Mouse (Mus musculus) midbrain, embryonic 13.5 days (tissue): ENCODE measurements around the gene Tmub1. TPM values are rescaled to one million over a fixed set of nuclear protein-coding genes. Genes with fewer than 3 reads are reported as not detected.
"Not testable (repeated sequence)": the region's sequence is repeated elsewhere in the genome, so short reads cannot be mapped to it uniquely, and the experiment has no call there.

ENCODE experiments used
- ATAC-seq: fragments of 200-750 bp; cut with Nextera tagmentation; 2 replicates; pipeline ENCODE4 v1.8.0; 2017; ENCODE audit warnings: mild to moderate bottlenecking, moderate TSS enrichment, moderate library complexity
- H3K27ac ChIP-seq: fragments of 300-500 bp; sonication (generic); 2 replicates; pipeline ENCODE4 v1.5.1; 2015; ENCODE audit warnings: inconsistent platforms, mild to moderate bottlenecking, moderate library complexity
- H3K27me3 ChIP-seq: fragments of 300-500 bp; sonication (generic); 2 replicates; pipeline ENCODE4 v1.6.1; 2015; ENCODE audit warnings: mild to moderate bottlenecking, inconsistent platforms
- H3K36me3 ChIP-seq: fragments of 300-500 bp; sonication (generic); 2 replicates; pipeline ENCODE4 v1.6.1; 2015; ENCODE audit warnings: mild to moderate bottlenecking, inconsistent platforms
- H3K4me1 ChIP-seq: fragments of 300-500 bp; sonication (generic); replicated peaks from 2 replicates; pipeline ENCODE4 v1.6.1; 2015; ENCODE audit warnings: inconsistent platforms
- H3K4me2 ChIP-seq: fragments of 300-500 bp; sonication (generic); replicated peaks from 2 replicates; pipeline ENCODE4 v1.6.1; 2015; ENCODE audit warnings: moderate library complexity, mild to moderate bottlenecking, inconsistent platforms
- H3K4me3 ChIP-seq: fragments of 300-500 bp; sonication (generic); replicated peaks from 2 replicates; pipeline ENCODE4 v1.5.1; 2015; ENCODE audit warnings: mild to moderate bottlenecking, inconsistent platforms
- H3K9ac ChIP-seq: fragments of 300-500 bp; sonication (generic); replicated peaks from 2 replicates; pipeline ENCODE4 v1.6.1; 2015; ENCODE audit warnings: mild to moderate bottlenecking, inconsistent platforms
- H3K9me3 ChIP-seq: fragments of 300-500 bp; sonication (generic); 2 replicates; pipeline ENCODE4 v1.6.1; 2016; ENCODE audit warnings: mild to moderate bottlenecking, inconsistent platforms
- WGBS: fragments of 180-500 bp; shearing (Covaris S2); methylation state at CpG from one replicate; pipeline ENCODE4 v1.1.7; 2015; 5-methylcytosine and 5-hydroxymethylcytosine counted together
- polyA plus RNA-seq: library from polyadenylated mRNA; unstranded; fragments of >200 nt; fragmentation: Nextera tagmentation; extraction: Ambion mirVana; gene quantifications from 2 replicates; pipeline ENCODE4 v1.2.1, GENCODE M21; 2015

Gene Tmub1
- polyA plus RNA-seq, 1 experiment from 2014 or later: 49.6 TPM

DNA sequence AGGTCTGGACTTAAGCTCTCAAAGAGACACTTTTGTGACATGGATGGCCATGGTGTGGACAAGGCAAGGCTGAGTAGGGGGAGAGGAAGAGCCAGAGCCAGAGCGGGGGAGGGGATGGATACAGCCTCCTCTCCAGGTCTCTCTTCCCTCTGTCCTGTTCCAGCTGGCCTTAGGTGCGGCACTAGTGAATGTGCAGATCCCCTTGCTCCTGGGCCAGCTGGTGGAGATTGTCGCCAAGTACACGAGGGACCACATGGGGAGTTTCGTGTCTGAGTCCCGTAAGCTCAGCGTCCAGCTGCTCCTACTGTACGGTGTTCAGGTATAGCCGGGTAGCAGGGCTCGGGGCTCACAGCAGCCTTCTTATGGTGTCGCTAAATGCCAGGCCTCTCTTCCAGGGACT, 47.3 kb downstream of the Tmub1 start:
- Histone ChIP-seq H3K4me3 (no peak overlapping the region), H3K27me3 (no peaks in the 10 kb centered on the region), H3K27ac (no peak overlapping the region), H3K9ac (no peak overlapping the region), H3K4me2 (no peak overlapping the region), H3K36me3 (peaks cover 46% of the 10 kb centered on the region), H3K4me1 (0 out of 2 replicates have a peak, but pooled peaks cover under 1% of the 10 kb centered on the region), H3K9me3 (no peaks in the 10 kb centered on the region)
- WGBS: 89% methylated on average over 11 of the region's 11 CpGs
- ATAC-seq: no peak

DNA sequence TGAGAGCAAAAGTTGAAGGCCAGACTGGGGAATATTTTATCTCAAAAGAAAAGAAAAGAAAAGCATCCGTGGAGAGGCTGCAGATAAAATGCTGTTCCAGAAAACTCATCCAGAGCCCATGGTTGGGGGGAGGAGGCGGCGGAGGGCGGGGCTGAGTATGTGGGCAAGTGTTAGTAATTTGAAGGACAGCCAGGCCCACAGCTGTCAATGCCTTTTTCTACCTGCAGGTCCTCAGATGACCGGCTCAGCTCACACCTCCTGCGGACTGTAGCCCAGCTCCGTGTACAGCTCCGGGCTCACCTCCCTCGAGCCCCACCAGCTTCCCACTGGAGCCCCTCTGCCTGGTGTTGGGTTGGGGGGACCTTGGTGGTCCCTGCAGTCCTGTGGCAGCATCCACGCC, 48.0 kb downstream of the Tmub1 start:
- Histone ChIP-seq H3K27me3 (no peaks in the 10 kb centered on the region), H3K9ac (no peak overlapping the region), H3K27ac (no peak overlapping the region), H3K4me1 (peaks cover 6% of the 10 kb centered on the region), H3K36me3 (peaks cover 41% of the 10 kb centered on the region), H3K9me3 (no peaks in the 10 kb centered on the region), H3K4me2 (no peak overlapping the region), H3K4me3 (no peak overlapping the region)
- 91% methylated on average over 10 of the region's 10 CpGs for WGBS
- no peak for ATAC-seq

DNA sequence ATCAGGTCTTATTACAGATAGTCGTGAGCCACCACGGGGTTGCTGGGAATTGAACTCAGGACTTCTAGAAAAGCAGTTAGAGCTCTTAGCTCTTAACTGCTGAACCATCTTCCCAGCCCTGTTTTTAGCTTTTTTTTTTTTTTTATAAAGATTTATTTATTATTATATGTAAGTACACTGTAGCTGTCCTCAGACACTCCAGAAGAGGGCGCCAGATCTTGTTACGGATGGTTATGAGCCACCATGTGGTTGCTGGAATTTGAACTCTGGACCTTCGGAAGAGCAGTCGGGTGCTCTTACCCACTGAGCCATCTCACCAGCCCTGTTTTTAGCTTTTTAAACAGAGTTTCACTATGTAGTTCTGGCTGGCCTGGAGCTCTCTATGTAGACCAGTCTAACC, 51.4 kb downstream of the Tmub1 start:
- not testable (repeated sequence) for H3K27me3 ChIP-seq, H3K4me2 ChIP-seq, H3K9ac ChIP-seq, ATAC-seq, H3K4me3 ChIP-seq, H3K9me3 ChIP-seq, H3K36me3 ChIP-seq, H3K27ac ChIP-seq
- WGBS: 91% methylated on average over 6 of the region's 6 CpGs
- H3K4me1 ChIP-seq: peaks cover 12% of the 10 kb centered on the region

Other genes starting within 250 kb of the Tmub1 start
- gene Kcnh2, start 96.2 kb downstream of the Tmub1 start, polyA plus RNA-seq: 9.0 and 10.3 TPM in 2 replicates
- gene Nos3, start 83.0 kb downstream of the Tmub1 start, polyA plus RNA-seq: 7.0 and 7.8 TPM in 2 replicates
- 0.39 and 0.69 TPM in 2 replicates for gene Atg9b, start 55.7 kb downstream of the Tmub1 start, polyA plus RNA-seq
- gene Abcb8, start 54.2 kb downstream of the Tmub1 start, polyA plus RNA-seq: 50.2 and 51.5 TPM in 2 replicates
- gene Asic3, start 34.5 kb downstream of the Tmub1 start, polyA plus RNA-seq: not detected in 2 replicates
- 95.9 and 102 TPM in 2 replicates for gene Cdk5, start 24.3 kb downstream of the Tmub1 start, polyA plus RNA-seq
- gene Slc4a2, start 24.0 kb downstream of the Tmub1 start, polyA plus RNA-seq: 20.1 and 25.4 TPM in 2 replicates
- 80.4 and 95.0 TPM in 2 replicates for gene Fastk, start 2.6 kb downstream of the Tmub1 start, polyA plus RNA-seq
- 48.8 and 52.2 TPM in 2 replicates for gene Agap3, start 4.3 kb upstream of the Tmub1 start, polyA plus RNA-seq
- 0.17 and 0.20 TPM in 2 replicates for gene Gbx1, start 79.3 kb upstream of the Tmub1 start, polyA plus RNA-seq
- gene Asb10, start 93.1 kb upstream of the Tmub1 start, polyA plus RNA-seq: 0.17 TPM in 1 of 2 replicates, not detected in the other
- gene 4931409K22Rik, start 109.0 kb upstream of the Tmub1 start, polyA plus RNA-seq: 0.07 and 0.08 TPM in 2 replicates
- 98.2 and 103 TPM in 2 replicates for gene Abcf2, start 129.6 kb upstream of the Tmub1 start, polyA plus RNA-seq
- 17.8 and 18.6 TPM in 2 replicates for gene Chpf2, start 138.9 kb upstream of the Tmub1 start, polyA plus RNA-seq
- 119 and 127 TPM in 2 replicates for gene Smarcd3, start 176.6 kb upstream of the Tmub1 start, polyA plus RNA-seq
- 41.2 and 42.8 TPM in 2 replicates for gene Nub1, start 237.7 kb upstream of the Tmub1 start, polyA plus RNA-seq